Mouse (Mus musculus) liver, adult 10 weeks (tissue): ENCODE results near the gene Sdhaf2. TPM values are rescaled to one million over a fixed set of nuclear protein-coding genes. Genes with fewer than 3 reads are reported as not detected.

Source experiments
- polyA plus RNA-seq: library from polyadenylated mRNA; stranded (reverse); fragments of 350-450 nt; fragmentation: Illumina TruSeq; extraction: RNeasy Lipid Tissue Mini Kit (QIAGEN cat#74804); gene quantifications from one replicate; pipeline ENCODE4 v1.2.3, GENCODE M21; 2014; ENCODE audit warnings: low read depth, low replicate concordance

Sdhaf2 gene
- 49.8 TPM for polyA plus RNA-seq

DNA sequence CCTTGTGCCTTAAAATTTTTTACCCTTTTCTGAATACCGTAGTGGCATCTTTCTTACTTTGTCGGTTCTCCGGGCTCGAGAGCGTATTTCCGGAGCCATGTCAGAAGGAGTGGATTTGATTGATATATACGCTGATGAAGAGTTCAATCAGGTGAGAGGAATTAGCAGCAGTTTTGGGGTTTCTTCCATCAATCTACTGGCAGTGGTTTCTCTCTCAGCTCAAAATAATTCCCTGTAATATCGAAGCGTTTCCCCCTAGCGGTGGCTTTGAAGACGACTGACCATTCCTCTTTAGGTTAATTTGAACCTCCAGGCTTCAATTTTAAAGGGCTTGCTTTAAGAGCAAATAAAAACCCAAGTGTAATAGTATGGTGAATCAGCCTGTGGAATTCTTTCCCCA is at the start of gene Sdhaf2:
Gene Sdhaf2 (minus strand): TSS at position 233 of the 400 bp plus-strand sequence.

DNA sequence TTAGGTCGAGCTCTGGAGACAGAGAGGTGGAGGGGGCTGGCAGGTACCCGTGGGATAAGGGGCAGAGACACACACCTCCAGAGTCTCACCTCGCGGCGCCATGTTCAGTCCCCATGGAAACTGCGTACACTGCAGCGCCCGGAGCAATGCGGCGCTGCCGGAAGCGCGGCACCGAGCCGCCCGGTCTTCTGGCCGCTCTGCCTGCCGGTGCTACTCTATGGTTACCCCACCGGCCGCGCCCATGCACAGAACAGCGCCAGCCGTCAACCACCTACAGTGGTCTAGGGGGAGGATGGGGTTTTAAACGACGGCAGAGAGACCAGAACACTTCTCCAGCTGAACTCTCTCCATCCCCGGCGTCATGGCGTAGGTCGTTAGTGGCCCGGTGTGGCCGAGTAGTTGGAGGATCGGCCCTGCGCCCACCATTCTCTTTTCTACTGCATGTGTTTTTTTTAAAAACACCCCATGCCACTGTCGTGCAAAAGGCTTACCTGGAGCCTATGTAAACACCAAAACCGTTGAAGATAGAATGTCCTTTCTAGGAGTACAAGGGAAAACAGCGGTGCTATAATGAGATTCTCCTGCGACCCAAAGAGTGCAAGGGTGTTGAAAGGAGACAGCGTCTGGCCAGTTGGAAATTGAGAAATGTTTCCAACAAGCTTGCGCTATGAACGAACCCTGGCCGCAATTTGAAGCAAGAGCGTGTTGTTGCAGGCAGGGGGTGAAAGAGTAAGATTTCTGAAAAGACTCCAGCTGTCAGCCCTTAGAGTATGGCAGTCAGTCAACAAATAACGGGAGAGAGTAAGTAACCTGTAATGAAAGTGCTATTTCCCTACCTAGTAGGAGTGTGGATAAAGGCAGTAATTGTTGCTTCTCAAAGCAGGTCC is 29.9 kb upstream of the Sdhaf2 start, which contains the start of gene Tmem216:
Gene Tmem216 (minus strand): TSS at position 615 of the 887 bp plus-strand sequence.

DNA sequence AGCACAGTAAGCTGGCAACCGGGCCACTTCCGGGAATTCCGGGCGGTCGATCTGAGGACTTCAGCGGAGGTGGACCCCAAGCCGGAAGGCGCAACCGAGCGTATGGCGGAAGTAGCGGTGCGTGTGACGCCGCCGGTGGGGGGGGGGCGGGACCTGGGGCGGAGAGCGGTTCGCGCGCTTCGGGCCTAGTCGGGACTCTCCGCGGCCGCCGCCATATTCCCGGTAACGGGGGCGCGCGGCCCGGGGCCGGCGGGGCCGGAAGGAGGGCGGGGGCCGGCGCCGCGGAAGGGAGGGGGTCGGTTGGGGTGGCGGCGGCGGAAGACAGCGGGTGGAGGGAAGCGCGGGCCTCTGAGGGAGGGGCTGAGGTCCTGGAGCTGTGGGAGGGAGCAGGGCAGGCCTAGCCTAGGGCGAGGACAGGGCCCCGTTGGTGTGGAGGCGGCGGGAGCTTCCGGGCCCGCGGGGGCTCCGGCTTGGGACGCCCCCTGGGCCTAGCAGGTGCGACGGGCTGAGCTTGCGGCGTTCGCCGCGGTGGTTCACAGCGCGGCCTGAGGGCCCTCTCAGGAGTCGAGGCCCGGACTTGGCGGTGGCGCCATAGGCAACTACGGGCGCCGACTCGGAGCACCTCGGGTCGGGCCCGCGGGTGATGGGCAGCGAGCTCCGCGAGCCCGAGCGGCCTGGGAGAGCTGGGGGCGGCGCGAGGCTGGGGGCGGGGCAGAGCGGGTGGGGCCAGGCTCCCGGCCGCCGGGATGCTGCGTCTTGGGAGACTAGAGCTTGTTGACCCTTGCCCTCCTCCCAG is 638 bp downstream of the Sdhaf2 start, which contains the start of gene Cpsf7:
Gene Cpsf7 (plus strand): TSS at position 161 of the 796 bp plus-strand sequence.

DNA sequence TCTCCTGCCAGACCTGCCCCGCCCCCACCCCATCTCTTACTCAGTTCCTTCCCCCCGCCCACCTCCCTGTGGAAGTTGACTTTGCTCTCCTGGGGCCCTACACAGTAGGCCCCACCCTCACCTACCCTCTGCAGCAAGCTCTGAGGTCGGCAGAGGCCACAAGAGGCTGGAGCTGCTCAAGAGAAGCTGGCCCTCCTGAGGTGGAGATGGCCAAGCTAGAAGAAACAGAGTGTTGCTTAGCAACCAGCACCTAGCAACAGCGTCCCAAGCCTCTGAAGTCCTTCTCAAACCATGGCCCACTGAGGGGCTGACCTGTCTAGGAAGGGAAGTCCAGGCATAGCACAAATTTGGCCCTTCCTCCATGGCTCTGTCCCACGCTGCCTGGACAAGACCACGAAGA is 43.2 kb downstream of the Sdhaf2 start, which contains the start of gene Ppp1r32:
Gene Ppp1r32 (minus strand): TSS at position 226 of the 400 bp plus-strand sequence.

DNA sequence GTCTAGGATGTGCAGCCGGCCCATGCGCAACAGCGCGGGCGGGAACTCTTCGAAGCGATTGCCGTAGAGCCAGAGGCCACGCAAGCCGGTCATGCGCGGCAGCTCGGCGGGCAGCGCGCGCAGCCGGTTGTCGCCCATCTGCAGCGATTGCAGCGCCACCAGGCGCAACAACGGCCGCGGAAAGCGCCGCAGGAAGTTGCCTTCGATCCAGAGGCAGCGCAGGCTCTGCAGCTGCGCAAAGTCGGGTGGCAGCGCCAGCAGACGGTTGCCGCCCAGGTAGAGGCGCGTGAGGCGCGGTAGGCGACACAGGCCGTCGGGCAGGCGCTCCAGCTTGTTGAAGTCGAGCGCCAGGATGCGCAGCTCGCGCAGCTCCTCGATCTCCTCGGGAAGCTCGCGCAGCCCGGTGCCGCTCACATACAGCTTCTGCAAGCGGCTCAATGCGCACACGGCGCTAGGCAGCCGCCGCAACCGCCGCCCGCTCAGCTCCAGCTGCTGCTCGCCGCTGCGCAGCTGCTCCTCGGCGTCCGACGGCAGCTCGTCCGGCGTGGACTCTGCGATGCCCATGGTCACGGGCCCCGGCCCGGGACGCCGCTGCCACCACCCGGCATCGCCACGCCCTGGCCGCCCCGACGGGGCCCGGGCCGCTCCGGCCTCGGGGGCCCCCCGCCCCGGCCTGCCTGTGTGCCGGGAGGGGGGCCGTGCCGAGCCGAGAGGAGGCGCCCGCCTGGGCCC is 69.0 kb downstream of the Sdhaf2 start, which contains the start of gene Lrrc10b:
Gene Lrrc10b (minus strand): TSS at position 722 of the 732 bp plus-strand sequence.

Other genes with a start within 250 kb of the Sdhaf2 start
- not detected for gene Dagla, start 221.3 kb downstream of the Sdhaf2 start, polyA plus RNA-seq
- 0.29 TPM for gene Syt7, start 137.1 kb downstream of the Sdhaf2 start, polyA plus RNA-seq
- gene Lrrc10b, start 68.7 kb downstream of the Sdhaf2 start, polyA plus RNA-seq = not detected
- gene Ppp1r32, start 43.2 kb downstream of the Sdhaf2 start, polyA plus RNA-seq = not detected
- 28.6 TPM for gene Cpsf7, start 876 bp downstream of the Sdhaf2 start, polyA plus RNA-seq
- gene Tmem216, start 30.1 kb upstream of the Sdhaf2 start, polyA plus RNA-seq = 3.0 TPM
- gene Cyb561a3, start 51.0 kb upstream of the Sdhaf2 start, polyA plus RNA-seq = 3.5 TPM
- 2.8 TPM for gene Tmem138, start 51.2 kb upstream of the Sdhaf2 start, polyA plus RNA-seq
- 37.0 TPM for gene Ddb1, start 79.2 kb upstream of the Sdhaf2 start, polyA plus RNA-seq
- gene Tkfc, start 79.5 kb upstream of the Sdhaf2 start, polyA plus RNA-seq = 18.9 TPM
- gene Vwce, start 108.1 kb upstream of the Sdhaf2 start, polyA plus RNA-seq = 4.2 TPM
- gene Pga5, start 151.9 kb upstream of the Sdhaf2 start, polyA plus RNA-seq = not detected
- 1.7 TPM for gene Vps37c, start 162.6 kb upstream of the Sdhaf2 start, polyA plus RNA-seq
- gene Cd5, start 212.9 kb upstream of the Sdhaf2 start, polyA plus RNA-seq = not detected